Mouse (Mus musculus) C2C12 (cell line): ENCODE results near the gene Slc22a18. TPM values are rescaled to one million over a fixed set of nuclear protein-coding genes. Genes with fewer than 3 reads are reported as not detected.

Source experiments
- H3K27me3 ChIP-seq: one replicate; pipeline ENCODE4 v1.6.1; 2011; ENCODE audit not compliant: control insufficient read depth, insufficient read depth, insufficient read length
- H3K36me3 ChIP-seq: one replicate; pipeline ENCODE4 v1.6.1; 2011; ENCODE audit not compliant: control insufficient read depth, insufficient read depth
- H3K4me3 ChIP-seq: one replicate; pipeline ENCODE4 v1.5.1; 2011; ENCODE audit warnings: mild to moderate bottlenecking, control low read depth; ENCODE audit not compliant: poor library complexity, insufficient read depth, severe bottlenecking
- H3K79me2 ChIP-seq: one replicate; pipeline ENCODE4 v1.6.1; 2011; ENCODE audit not compliant: control insufficient read depth, insufficient read depth
- H3K79me3 ChIP-seq: one replicate; pipeline ENCODE4 v1.6.1; 2011; ENCODE audit warnings: low read depth, control low read depth
- H3ac ChIP-seq: one replicate; pipeline ENCODE3; 2011; ENCODE audit warnings: low read depth; ENCODE audit not compliant: control insufficient read depth, insufficient read length
- CEBPB ChIP-seq: IDR thresholded peaks from one replicate; pipeline ENCODE4 v1.6.1; 2011; ENCODE audit warnings: low read depth, mild to moderate bottlenecking, control low read depth, moderate library complexity
- CTCF ChIP-seq: IDR thresholded peaks from one replicate; pipeline ENCODE4 v1.5.1; 2011; ENCODE audit not compliant: control insufficient read depth, insufficient read depth, insufficient read length
- FOSL1 ChIP-seq: IDR thresholded peaks from one replicate; pipeline ENCODE4 v1.8.0; 2011; ENCODE audit warnings: mild to moderate bottlenecking, low read length; ENCODE audit not compliant: poor library complexity, insufficient read depth, severe bottlenecking
- MAX ChIP-seq: IDR thresholded peaks from one replicate; pipeline ENCODE4 v1.6.1; 2011; ENCODE audit warnings: mild to moderate bottlenecking, control low read depth
- MYOD1 ChIP-seq: IDR thresholded peaks from one replicate; pipeline ENCODE4 v1.6.1; 2011; ENCODE audit warnings: low read depth; ENCODE audit not compliant: control insufficient read depth, insufficient read length
- MYOG ChIP-seq: IDR thresholded peaks from one replicate; pipeline ENCODE4 v1.6.1; 2011; ENCODE audit not compliant: control insufficient read depth, insufficient read length; ENCODE audit errors: extremely low read depth
- USF1 ChIP-seq: IDR thresholded peaks from one replicate; pipeline ENCODE4 v1.6.1; 2011; ENCODE audit warnings: low read depth, mild to moderate bottlenecking, control low read depth, moderate library complexity
- polyA plus RNA-seq: library from polyadenylated mRNA; unstranded; fragments of >200 nt; fragmentation: generic; extraction: Trizol; gene quantifications from one replicate; pipeline ENCODE4 v1.2.1, GENCODE M21; 2012; ENCODE audit warnings: missing spikeins

Slc22a18 gene
- polyA plus RNA-seq, 1 experiment: not detected

DNA sequence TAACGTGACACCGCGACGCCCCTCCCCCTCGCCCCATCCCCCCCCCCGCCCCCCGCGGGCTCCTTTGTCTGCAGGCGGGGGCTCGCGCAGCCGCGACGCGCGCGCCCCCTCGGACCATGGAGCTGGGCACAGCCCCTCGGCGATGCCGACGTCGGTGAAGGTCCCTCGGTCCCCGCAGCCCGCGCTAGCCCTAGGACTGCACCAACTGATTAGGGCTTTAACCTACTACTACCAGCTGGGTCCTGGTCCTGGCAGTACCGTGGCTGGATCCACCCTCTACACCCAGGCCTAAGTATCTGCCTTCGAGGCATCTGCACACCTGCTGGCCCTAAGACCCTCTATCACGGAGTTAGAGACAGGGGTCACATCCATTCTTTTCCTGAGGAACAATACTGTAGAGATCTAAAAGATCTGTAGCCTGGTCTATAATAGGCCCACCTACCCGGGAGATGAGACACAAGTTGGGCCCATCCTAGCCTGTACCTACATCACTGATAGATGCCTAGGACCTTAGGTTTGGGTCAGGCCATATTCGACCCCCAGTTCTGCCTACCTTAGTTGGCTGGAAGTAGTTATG, 12.2 kb upstream of the Slc22a18 start:
- no peaks in the 10 kb centered on the region for H3K79me2 ChIP-seq
- TF ChIP-seq CEBPB (no peak), FOSL1 (no peak), MYOG (no peak), MYOD1 (no peak), MAX (no peak), CTCF (no peak), USF1 (no peak)
- no peaks in the 10 kb centered on the region for H3K36me3 ChIP-seq
- peaks cover 17% of the 10 kb centered on the region for H3K27me3 ChIP-seq
- no peak overlapping the region for H3K4me3 ChIP-seq
- no peak overlapping the region for H3ac ChIP-seq
- no peaks in the 10 kb centered on the region for H3K79me3 ChIP-seq

DNA sequence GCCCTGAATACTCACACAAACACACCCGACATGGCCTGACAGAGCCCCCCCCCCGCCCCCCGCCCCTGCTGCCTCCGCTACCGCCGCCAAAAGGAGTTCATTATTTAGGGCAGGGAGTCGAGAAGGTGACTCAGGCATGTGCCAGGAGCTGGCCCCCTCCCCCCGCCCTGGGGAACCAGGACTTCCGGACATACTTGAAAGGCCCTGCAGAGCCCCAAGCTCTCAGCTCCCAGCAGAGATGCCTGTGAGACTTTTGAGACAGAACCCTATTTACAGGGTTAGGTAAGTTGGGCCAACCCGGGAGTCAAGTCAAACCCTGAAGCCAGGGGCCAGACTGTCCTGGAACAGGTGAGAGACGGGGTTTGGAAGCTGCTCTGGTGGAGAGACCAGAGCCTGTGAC, 11.6 kb upstream of the Slc22a18 start:
- no peak for TF ChIP-seq MYOG
- TF ChIP-seq CTCF: no peak
- no peak for TF ChIP-seq FOSL1
- no peak for TF ChIP-seq MAX
- no peak overlapping the region for H3ac ChIP-seq

DNA sequence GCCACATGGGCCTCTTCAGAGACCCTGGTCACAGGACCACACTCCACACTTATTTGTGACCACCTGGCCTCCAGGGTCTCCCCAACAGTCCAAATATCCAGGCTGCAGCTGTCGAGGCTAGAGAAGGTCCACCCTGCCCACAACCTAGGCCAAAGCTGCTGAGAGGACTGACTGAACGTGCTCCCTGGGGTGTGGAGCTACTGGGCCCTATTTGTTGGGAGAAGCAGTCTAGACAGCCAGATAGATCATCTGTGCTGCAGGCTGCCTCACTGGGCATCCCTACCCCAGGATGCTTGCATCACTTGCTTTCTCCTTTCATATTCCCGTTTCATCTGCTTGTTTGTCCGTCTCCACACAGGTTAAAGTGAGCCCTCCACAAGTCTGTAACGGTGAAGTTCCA, 11.0 kb upstream of the Slc22a18 start:
- TF ChIP-seq MAX (no peak), MYOD1 (no peak), CTCF (no peak), MYOG (no peak), USF1 (no peak), FOSL1 (no peak), CEBPB (no peak)
- Histone ChIP-seq H3K27me3 (peaks cover 17% of the 10 kb centered on the region), H3ac (no peak overlapping the region), H3K79me2 (no peaks in the 10 kb centered on the region), H3K4me3 (no peak overlapping the region), H3K79me3 (no peaks in the 10 kb centered on the region), H3K36me3 (no peaks in the 10 kb centered on the region)

More for the DNA sequence above, 11.6 kb upstream of the Slc22a18 start:
- Histone ChIP-seq H3K27me3 (peaks cover 17% of the 10 kb centered on the region), H3K4me3 (no peak overlapping the region), H3K79me2 (no peaks in the 10 kb centered on the region), H3K36me3 (no peaks in the 10 kb centered on the region), H3K79me3 (no peaks in the 10 kb centered on the region)

DNA sequence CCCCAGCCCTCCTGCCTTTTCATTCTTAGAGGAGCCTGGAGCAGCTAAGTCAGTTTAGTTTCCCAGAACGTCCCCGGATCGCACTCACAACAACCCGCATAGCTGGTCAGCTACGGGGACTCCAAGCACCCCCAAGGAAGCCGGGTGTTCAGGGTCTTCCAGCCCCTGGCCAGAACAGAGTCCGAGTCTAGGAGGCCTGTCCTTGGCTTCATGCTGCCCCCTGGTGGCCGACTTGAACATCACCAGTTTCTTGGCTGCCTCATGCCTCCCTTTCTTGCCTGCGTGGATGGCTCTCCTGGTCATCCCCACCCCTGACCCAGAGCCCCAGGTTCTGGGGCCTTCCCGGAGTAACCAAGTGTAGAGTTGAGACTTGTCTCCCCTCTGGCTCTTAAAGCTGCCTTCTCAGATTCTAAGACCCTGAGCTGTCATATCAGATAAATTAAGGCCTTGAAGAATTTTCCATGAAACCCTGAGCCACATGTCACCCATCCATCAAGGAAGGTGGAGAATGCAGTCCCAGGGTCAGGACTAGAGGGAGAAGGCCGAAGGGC, 9.6 kb upstream of the Slc22a18 start:
- Histone ChIP-seq H3K27me3 (peaks cover 19% of the 10 kb centered on the region), H3K79me3 (no peaks in the 10 kb centered on the region)

DNA sequence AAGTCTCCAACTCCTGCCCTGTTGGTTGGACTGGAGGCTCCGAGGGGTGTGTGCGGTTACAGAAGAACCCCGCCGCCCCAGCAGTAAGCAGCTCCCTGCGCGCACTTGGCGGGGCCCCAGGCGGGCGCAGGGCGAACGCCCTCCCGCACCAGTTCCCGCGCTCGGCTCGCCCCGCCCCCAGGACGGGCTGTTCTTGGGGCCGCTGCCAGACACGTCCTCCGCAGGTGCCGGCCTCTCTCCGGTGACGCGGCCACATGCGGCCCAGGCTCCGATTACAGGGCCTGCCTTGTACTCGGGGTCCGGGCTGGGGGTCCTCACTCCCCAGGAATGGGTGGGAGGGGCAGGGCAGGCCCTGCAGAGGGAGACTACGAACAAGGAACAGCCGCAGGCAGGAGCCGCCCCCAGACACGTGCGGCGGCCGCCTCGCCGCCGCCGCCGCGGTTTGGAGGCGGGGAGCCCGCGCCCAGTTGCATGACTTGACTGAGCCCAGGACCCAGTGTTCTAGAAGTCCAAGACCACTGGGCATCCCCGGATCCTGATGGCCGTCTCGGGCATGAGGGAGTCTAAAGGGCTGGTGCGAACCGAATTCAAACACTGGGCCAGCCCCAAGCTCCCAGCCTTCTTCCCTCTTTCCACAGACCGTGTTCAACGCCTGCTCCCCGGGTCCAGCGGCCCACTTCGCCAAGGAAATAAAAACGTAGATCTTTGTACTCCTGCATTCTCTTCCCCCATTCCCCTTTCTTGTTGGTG, 8.6 kb upstream of the Slc22a18 start:
- Histone ChIP-seq H3K36me3 (no peaks in the 10 kb centered on the region), H3K79me2 (no peaks in the 10 kb centered on the region), H3K79me3 (no peaks in the 10 kb centered on the region), H3ac (no peak overlapping the region), H3K27me3 (peaks cover 8% of the 10 kb centered on the region), H3K4me3 (no peak overlapping the region)
- TF ChIP-seq FOSL1 (no peak), MYOD1 (no peak), CEBPB (no peak), CTCF (no peak), MAX (no peak), MYOG (no peak), USF1 (no peak)

More for the DNA sequence above, 9.6 kb upstream of the Slc22a18 start:
- H3ac ChIP-seq: no peak overlapping the region
- TF ChIP-seq FOSL1 (no peak), MYOD1 (no peak), MYOG (no peak), MAX (no peak), CTCF (peak; percentile 70), CEBPB (no peak), USF1 (no peak)
- H3K36me3 ChIP-seq: no peaks in the 10 kb centered on the region
- H3K4me3 ChIP-seq: no peak overlapping the region
- no peaks in the 10 kb centered on the region for H3K79me2 ChIP-seq
